ENCODE assay signal across 25 mouse cellular contexts in genomic region chr2:146149206-146149974, GRCm38 (mm10).
DNase-seq lines count a peak whose midpoint lies in the region; ATAC-seq and TF ChIP-seq lines count a peak whose summit lies in the region.
"Had no signal": no experiment of that assay in that cellular context is flagged by ENCODE, and none has a peak within 500 bp of the region (broad histone marks: within the 10 kb centered on the region; RNA-seq: fewer than 3 reads in every experiment).

No protein-coding gene starts in this region.

- no peak for TF ChIP-seq POLR2A in brain, embryonic 14.5 days (IDR thresholded peaks at IDR 0.05; ENCODE audit: borderline replicate concordance, extremely low read depth, insufficient read depth, insufficient read length, poor library complexity, severe bottlenecking)

- no peak overlapping the region for H3K9ac ChIP-seq in forebrain, embryonic 12.5 days
- H3K9ac ChIP-seq in forebrain, embryonic 13.5 days: no peak overlapping the region
- no peak overlapping the region for H3K9ac ChIP-seq in forebrain, embryonic 16.5 days (replicated peaks; ENCODE audit: low read depth, low read length)
- no peak overlapping the region for H3K9ac ChIP-seq in midbrain, embryonic 15.5 days
- H3K9ac ChIP-seq: embryonic facial prominence, embryonic 12.5 days; embryonic facial prominence, embryonic 15.5 days; heart, embryonic 13.5 days; hindbrain, embryonic 14.5 days had no signal

- TF ChIP-seq CTCF in brain, embryonic 14.5 days (IDR thresholded peaks at IDR 0.05; ENCODE audit: borderline replicate concordance, extremely low read depth, insufficient read depth, insufficient read length): no peak

- peak; percentile 7 for DNase-seq in forebrain, embryonic 10.5 days (ENCODE audit: extremely low spot score, low spot score)
- DNase-seq in brain, embryonic 14.5 days (ENCODE audit: low read depth): peak; percentile 51
- no peak for DNase-seq in layer of hippocampus, postnatal 10 days (ENCODE audit: low spot score in 2 of 2)
- DNase-seq in gastrocnemius, postnatal 36 days: no peak
- DNase-seq: adrenal gland, adult 8-10 months; adrenal gland, postnatal 25 days; cerebellum, adult 18-20 months; cerebellum, adult 9-10 months; cerebellum, postnatal 14 days; gastrocnemius, postnatal 10 days; heart, postnatal 14 days; heart, postnatal 4 days; kidney, adult 18-20 months had no signal

- ATAC-seq in forebrain, embryonic 12.5 days (ENCODE audit: low FRiP score): no peak
- peak; percentile 53; the same call in 1 of the 2 replicates for ATAC-seq in forebrain, embryonic 13.5 days
- ATAC-seq in forebrain, embryonic 16.5 days: peak; percentile 79
- ATAC-seq in midbrain, embryonic 15.5 days (replicated peaks): no peak
- ATAC-seq: activated CD4-positive, CD25-positive, alpha-beta regulatory T cell, adult 4 months; hindbrain, postnatal 0 days; inflammation-experienced regulatory T-cells, adult 6 months; intestine, embryonic 16.5 days had no signal

- H3K9me3 ChIP-seq in forebrain, embryonic 10.5 days: no peaks in the 10 kb centered on the region
- no peaks in the 10 kb centered on the region for H3K9me3 ChIP-seq in forebrain, embryonic 12.5 days
- no peaks in the 10 kb centered on the region for H3K9me3 ChIP-seq in forebrain, embryonic 13.5 days (replicated peaks)
- no peaks in the 10 kb centered on the region for H3K9me3 ChIP-seq in forebrain, embryonic 16.5 days (ENCODE audit: control insufficient read depth, low read length)
- no peaks in the 10 kb centered on the region for H3K9me3 ChIP-seq in midbrain, embryonic 15.5 days
- H3K9me3 ChIP-seq: embryonic facial prominence, embryonic 12.5 days; embryonic facial prominence, embryonic 15.5 days; heart, embryonic 13.5 days had no signal

- intact Hi-C loops in gastrocnemius, postnatal 36 days (cut with DNase I): no loop called here

- no peaks in the 10 kb centered on the region for H3K4me1 ChIP-seq in forebrain, embryonic 10.5 days
- no peaks in the 10 kb centered on the region for H3K4me1 ChIP-seq in forebrain, embryonic 12.5 days
- no peaks in the 10 kb centered on the region for H3K4me1 ChIP-seq in forebrain, embryonic 13.5 days
- 0 out of 2 replicates have a peak, but pooled peaks cover 9% of the 10 kb centered on the region for H3K4me1 ChIP-seq in forebrain, embryonic 16.5 days (replicated peaks; ENCODE audit: control insufficient read depth, insufficient read depth, low read length)
- H3K4me1 ChIP-seq in midbrain, embryonic 15.5 days: no peaks in the 10 kb centered on the region
- H3K4me1 ChIP-seq: embryonic facial prominence, embryonic 12.5 days; embryonic facial prominence, embryonic 15.5 days; heart, embryonic 13.5 days had no signal

- WGBS in forebrain, embryonic 10.5 days: 90% methylated on average over 15 of the region's 15 CpGs
- 89% methylated on average over 15 of the region's 15 CpGs for WGBS in forebrain, embryonic 12.5 days
- WGBS in forebrain, embryonic 13.5 days: 83% methylated on average over 15 of the region's 15 CpGs
- WGBS in forebrain, embryonic 16.5 days: 65% methylated on average over 15 of the region's 15 CpGs
- WGBS in midbrain, embryonic 15.5 days: 81% methylated on average over 15 of the region's 15 CpGs

- H3K4me3 ChIP-seq in forebrain, embryonic 10.5 days: no peak overlapping the region
- H3K4me3 ChIP-seq in forebrain, embryonic 12.5 days (replicated peaks): no peak overlapping the region
- H3K4me3 ChIP-seq in forebrain, embryonic 13.5 days: no peak overlapping the region
- H3K4me3 ChIP-seq in forebrain, embryonic 16.5 days (replicated peaks; ENCODE audit: low read length): no peak overlapping the region
- H3K4me3 ChIP-seq in midbrain, embryonic 15.5 days: no peak overlapping the region
- H3K4me3 ChIP-seq: embryonic facial prominence, embryonic 12.5 days; embryonic facial prominence, embryonic 15.5 days; heart, embryonic 13.5 days had no signal

- H3K36me3 ChIP-seq in forebrain, embryonic 10.5 days (replicated peaks): no peaks in the 10 kb centered on the region
- no peaks in the 10 kb centered on the region for H3K36me3 ChIP-seq in forebrain, embryonic 12.5 days (replicated peaks)
- H3K36me3 ChIP-seq in forebrain, embryonic 13.5 days (ENCODE audit: poor library complexity, severe bottlenecking): no peaks in the 10 kb centered on the region
- no peaks in the 10 kb centered on the region for H3K36me3 ChIP-seq in forebrain, embryonic 16.5 days (ENCODE audit: control insufficient read depth, insufficient read depth)
- H3K36me3 ChIP-seq in midbrain, embryonic 15.5 days (replicated peaks): no peaks in the 10 kb centered on the region
- H3K36me3 ChIP-seq: embryonic facial prominence, embryonic 12.5 days; embryonic facial prominence, embryonic 15.5 days; heart, embryonic 13.5 days had no signal

- H3K4me2 ChIP-seq in forebrain, embryonic 12.5 days: no peak overlapping the region
- H3K4me2 ChIP-seq in forebrain, embryonic 13.5 days: no peak overlapping the region
- no peak overlapping the region for H3K4me2 ChIP-seq in forebrain, embryonic 16.5 days (ENCODE audit: low read length)
- no peak overlapping the region for H3K4me2 ChIP-seq in midbrain, embryonic 15.5 days
- H3K4me2 ChIP-seq: embryonic facial prominence, embryonic 12.5 days; embryonic facial prominence, embryonic 15.5 days; heart, embryonic 13.5 days; hindbrain, embryonic 14.5 days had no signal

- no peaks in the 10 kb centered on the region for H3K27me3 ChIP-seq in forebrain, embryonic 10.5 days (ENCODE audit: poor library complexity, severe bottlenecking)
- no peaks in the 10 kb centered on the region for H3K27me3 ChIP-seq in forebrain, embryonic 12.5 days
- no peaks in the 10 kb centered on the region for H3K27me3 ChIP-seq in forebrain, embryonic 13.5 days
- no peaks in the 10 kb centered on the region for H3K27me3 ChIP-seq in forebrain, embryonic 16.5 days (replicated peaks; ENCODE audit: control insufficient read depth, insufficient read depth, low read length)
- no peaks in the 10 kb centered on the region for H3K27me3 ChIP-seq in midbrain, embryonic 15.5 days (replicated peaks)
- H3K27me3 ChIP-seq: embryonic facial prominence, embryonic 12.5 days; embryonic facial prominence, embryonic 15.5 days; heart, embryonic 13.5 days had no signal

- no peak overlapping the region for H3K27ac ChIP-seq in forebrain, embryonic 10.5 days
- H3K27ac ChIP-seq in forebrain, embryonic 12.5 days: no peak overlapping the region
- no peak overlapping the region for H3K27ac ChIP-seq in forebrain, embryonic 13.5 days
- peak overlapping the region; percentile 45; the same call in 1 of the 2 replicates for H3K27ac ChIP-seq in forebrain, embryonic 16.5 days (ENCODE audit: low read length)
- no peak overlapping the region for H3K27ac ChIP-seq in midbrain, embryonic 15.5 days
- H3K27ac ChIP-seq: embryonic facial prominence, embryonic 12.5 days; embryonic facial prominence, embryonic 15.5 days; heart, embryonic 13.5 days; hindbrain, embryonic 14.5 days; hindbrain, postnatal 0 days had no signal

Comparison
In these comparisons a context has a peak if more than half of its experiments do, and no peak if none do; other contexts are left out.
1. ATAC-seq: peak in forebrain, embryonic 13.5 days (single experiment) and forebrain, embryonic 16.5 days (single experiment); none in forebrain, embryonic 12.5 days (single experiment) and midbrain, embryonic 15.5 days (single experiment).
2. DNase-seq: peak in forebrain, embryonic 10.5 days (single experiment) and brain, embryonic 14.5 days (single experiment); none in layer of hippocampus, postnatal 10 days (0 of 2) and gastrocnemius, postnatal 36 days (0 of 2).